Mouse (Mus musculus) bone marrow macrophage, adult 2 months (primary cell): ENCODE measurements at regions not wholly inside any gene's neighbourhood (a gene's known extent, or its start where the extent isn't known, plus 50 kb on each side); places are given as distances from the start of the nearest gene placed in this dataset.

Source experiments
- CTCF ChIP-seq: IDR thresholded peaks from 2 replicates; pipeline ENCODE4 v1.5.1; 2012; ENCODE audit warnings: low read depth, mild to moderate bottlenecking, low read length, moderate library complexity
- POLR2A ChIP-seq: IDR thresholded peaks from 2 replicates; pipeline ENCODE4 v1.6.1; 2012; ENCODE audit warnings: mild to moderate bottlenecking, low read depth, low read length, borderline replicate concordance

DNA sequence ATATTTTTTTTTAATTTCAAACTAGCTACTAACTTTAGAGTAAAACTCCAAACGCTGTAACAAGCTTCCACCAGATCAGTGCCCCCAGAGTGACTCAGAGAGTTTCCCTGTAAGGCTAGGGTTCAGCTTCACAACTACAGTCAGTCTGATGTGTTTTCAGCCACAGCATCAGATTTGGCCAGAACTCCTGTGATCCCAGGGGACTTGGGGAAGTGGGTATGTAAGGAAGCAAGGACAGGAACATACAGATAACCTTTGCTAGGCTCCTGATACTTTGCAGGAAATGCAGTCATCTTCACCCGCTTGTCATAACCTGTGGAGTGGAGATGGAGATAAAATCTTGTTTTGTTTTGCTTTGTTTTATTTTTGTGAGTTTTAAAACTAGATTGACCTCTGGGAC lies 517.5 kb upstream of the A1bg start:
- TF ChIP-seq CTCF (no peak), POLR2A (no peak)
